Mouse (Mus musculus) MEL (cell line): ENCODE results near the gene Lgi4. TPM values are rescaled to one million over a fixed set of nuclear protein-coding genes. Genes with fewer than 3 reads are reported as not detected.

ENCODE experiments used
- DNase-seq: peaks from one replicate; pipeline ENCODE4 v3.0.0; 2011; ENCODE audit warnings: low read depth, low spot score
- H3K27ac ChIP-seq: 2 replicates; pipeline ENCODE4 v1.5.1; 2012; ENCODE audit warnings: low read depth, mild to moderate bottlenecking, control low read depth, low read length, moderate library complexity; ENCODE audit not compliant: control insufficient read depth
- H3K27me3 ChIP-seq, 2 experiments: fragments of 150-350 bp in 1 of 2; sonication (generic) in 1 of 2; 2 replicates each; pipeline ENCODE4 v1.6.1; 2012; ENCODE audit warnings: low read length in 2 of 2, mild to moderate bottlenecking in 2 of 2, improper control_type of control experiment in 1 of 2, moderate library complexity in 1 of 2; ENCODE audit not compliant: insufficient read depth in 2 of 2, control insufficient read depth in 1 of 2
- H3K36me3 ChIP-seq, 2 experiments: 2 replicates each; pipeline ENCODE4 v1.6.1; 2012 to 2014; ENCODE audit warnings: low read length in 2 of 2, improper control_type of control experiment in 1 of 2, inconsistent platforms in 1 of 2, mild to moderate bottlenecking in 1 of 2; ENCODE audit not compliant: insufficient read depth in 2 of 2, control insufficient read depth in 1 of 2
- H3K4me1 ChIP-seq, 2 experiments: fragments of 150-350 bp in 1 of 2; sonication (generic) in 1 of 2; 2 replicates each; pipeline ENCODE4 v1.6.1; 2012; ENCODE audit warnings: low read length in 2 of 2, improper control_type of control experiment in 1 of 2, mild to moderate bottlenecking in 1 of 2; ENCODE audit not compliant: insufficient read depth in 2 of 2, control insufficient read depth in 1 of 2
- H3K4me3 ChIP-seq, 2 experiments: fragments of 150-350 bp in 1 of 2; sonication (generic) in 1 of 2; 2 replicates each; pipeline ENCODE4 v1.5.1; 2012; ENCODE audit warnings: low read depth in 2 of 2, low read length in 2 of 2, mild to moderate bottlenecking in 2 of 2, moderate library complexity in 2 of 2, control low read depth in 1 of 2, improper control_type of control experiment in 1 of 2; ENCODE audit not compliant: control insufficient read depth in 1 of 2, insufficient read depth in 1 of 2
- H3K79me2 ChIP-seq: 2 replicates; pipeline ENCODE4 v1.6.1; 2012; ENCODE audit warnings: mild to moderate bottlenecking, low read length, moderate library complexity; ENCODE audit not compliant: control insufficient read depth, poor library complexity, insufficient read depth
- H3K9ac ChIP-seq: 2 replicates; pipeline ENCODE4 v1.6.1; 2012; ENCODE audit warnings: low read depth, mild to moderate bottlenecking, control low read depth, low read length, moderate library complexity; ENCODE audit not compliant: control insufficient read depth, poor library complexity, severe bottlenecking
- H3K9me3 ChIP-seq: fragments of 150-350 bp; sonication (generic); replicated peaks from 2 replicates; pipeline ENCODE4 v1.6.1; 2012; ENCODE audit warnings: mild to moderate bottlenecking, low read length, improper control_type of control experiment, moderate library complexity; ENCODE audit not compliant: insufficient read depth
- BHLHE40 ChIP-seq: IDR thresholded peaks from 2 replicates; pipeline ENCODE4 v1.6.1; 2012; ENCODE audit warnings: low read depth, mild to moderate bottlenecking, inconsistent platforms, low read length, improper control_type of control experiment, borderline replicate concordance
- ELF1 ChIP-seq: IDR thresholded peaks from 2 replicates; pipeline ENCODE4 v1.6.1; 2014; ENCODE audit warnings: low read depth, mild to moderate bottlenecking, inconsistent platforms, low read length, improper control_type of control experiment, moderate library complexity
- HCFC1 ChIP-seq: IDR thresholded peaks from 2 replicates; pipeline ENCODE4 v1.6.1; 2012; ENCODE audit warnings: low read depth, mild to moderate bottlenecking, inconsistent platforms, low read length, improper control_type of control experiment, moderate library complexity
- JUND ChIP-seq: IDR thresholded peaks from 2 replicates; pipeline ENCODE4 v1.6.1; 2011; ENCODE audit warnings: low read depth, mild to moderate bottlenecking, improper control_type of control experiment, low read length
- KAT2A ChIP-seq: conservative IDR thresholded peaks from 2 replicates; pipeline ENCODE4 v1.6.1; 2012; ENCODE audit warnings: low read depth, low read length, improper control_type of control experiment, inconsistent platforms
- MAFK ChIP-seq: IDR thresholded peaks from 2 replicates; pipeline ENCODE4 v1.6.1; 2011; ENCODE audit warnings: low read depth, mild to moderate bottlenecking, low read length, improper control_type of control experiment, borderline replicate concordance
- MAX ChIP-seq: IDR thresholded peaks from 2 replicates; pipeline ENCODE4 v1.6.1; 2011; ENCODE audit warnings: low read length, improper control_type of control experiment
- MAZ ChIP-seq: IDR thresholded peaks from 2 replicates; pipeline ENCODE4 v1.6.1; 2012; ENCODE audit warnings: low read depth, mild to moderate bottlenecking, inconsistent platforms, low read length, improper control_type of control experiment
- MXI1 ChIP-seq: IDR thresholded peaks from 2 replicates; pipeline ENCODE4 v1.6.1; 2011; ENCODE audit warnings: mild to moderate bottlenecking, low read depth, low read length, improper control_type of control experiment
- MYB ChIP-seq: IDR thresholded peaks from 2 replicates; pipeline ENCODE4 v1.6.1; 2011; ENCODE audit warnings: mild to moderate bottlenecking, low read depth, low read length, improper control_type of control experiment
- NELFE ChIP-seq: IDR thresholded peaks from 2 replicates; pipeline ENCODE4 v1.6.1; 2011; ENCODE audit warnings: low read depth, low read length, improper control_type of control experiment
- POLR2A ChIP-seq, 2 experiments: IDR thresholded peaks; 2 replicates each; pipeline ENCODE4 v1.6.1; 2011 to 2012; ENCODE audit warnings: low read length in 2 of 2, mild to moderate bottlenecking in 2 of 2, control low read depth in 1 of 2, improper control_type of control experiment in 1 of 2, low read depth in 1 of 2, moderate library complexity in 1 of 2; ENCODE audit not compliant: control insufficient read depth in 1 of 2, insufficient read depth in 1 of 2, poor library complexity in 1 of 2
- POLR2AphosphoS5 ChIP-seq: IDR thresholded peaks from 2 replicates; pipeline ENCODE4 v1.6.1; 2012; ENCODE audit warnings: low read depth, borderline replicate concordance, mild to moderate bottlenecking, inconsistent platforms, low read length, moderate library complexity, mixed read lengths
- RCOR1 ChIP-seq: IDR thresholded peaks from 2 replicates; pipeline ENCODE4 v1.6.1; 2012; ENCODE audit warnings: low read depth, mild to moderate bottlenecking, inconsistent platforms, low read length, improper control_type of control experiment
- SIN3A ChIP-seq: IDR thresholded peaks from 2 replicates; pipeline ENCODE4 v1.6.1; 2012; ENCODE audit warnings: low read length, improper control_type of control experiment, inconsistent platforms
- TAL1 ChIP-seq: IDR thresholded peaks from 2 replicates; pipeline ENCODE4 v1.6.1; 2012; ENCODE audit warnings: mild to moderate bottlenecking, inconsistent platforms, low read length, moderate library complexity, mixed read lengths
- TCF12 ChIP-seq: IDR thresholded peaks from 2 replicates; pipeline ENCODE4 v1.6.1; 2014; ENCODE audit warnings: low read depth, mild to moderate bottlenecking, inconsistent platforms, low read length, improper control_type of control experiment, moderate library complexity
- UBTF ChIP-seq: IDR thresholded peaks from 2 replicates; pipeline ENCODE4 v1.6.1; 2012; ENCODE audit warnings: low read depth, mild to moderate bottlenecking, inconsistent platforms, low read length, improper control_type of control experiment, moderate library complexity, borderline replicate concordance; ENCODE audit not compliant: insufficient read depth
- USF1 ChIP-seq: IDR thresholded peaks from 2 replicates; pipeline ENCODE4 v1.6.1; 2014; ENCODE audit warnings: low read depth, mild to moderate bottlenecking, inconsistent platforms, low read length, improper control_type of control experiment, moderate library complexity
- ZC3H11A ChIP-seq: IDR thresholded peaks from 2 replicates; pipeline ENCODE4 v1.6.1; 2012; ENCODE audit warnings: low read depth, mild to moderate bottlenecking, inconsistent platforms, low read length, improper control_type of control experiment
- ZKSCAN1 ChIP-seq: IDR thresholded peaks from 2 replicates; pipeline ENCODE4 v1.6.1; 2012; ENCODE audit warnings: low read depth, mild to moderate bottlenecking, inconsistent platforms, low read length, improper control_type of control experiment, moderate library complexity
- ZMIZ1 ChIP-seq: IDR thresholded peaks from 2 replicates; pipeline ENCODE4 v1.6.1; 2012; ENCODE audit warnings: low read depth, mild to moderate bottlenecking, inconsistent platforms, low read length, improper control_type of control experiment, moderate library complexity
- ZNF384 ChIP-seq: IDR thresholded peaks from 2 replicates; pipeline ENCODE4 v1.6.1; 2012; ENCODE audit warnings: low read depth, mild to moderate bottlenecking, inconsistent platforms, low read length, improper control_type of control experiment
- polyA plus RNA-seq, 2 experiments: library from polyadenylated mRNA; stranded (reverse) in 1 of 2; unstranded in 1 of 2; fragments of >175 nt in 1 of 2; fragments of >200 nt in 1 of 2; gene quantifications; 2 replicates each; pipeline versions ENCODE4 v1.2.1 to v1.2.4; 2012; ENCODE audit warnings: low replicate concordance in 2 of 2, low read depth in 1 of 2; ENCODE audit not compliant: insufficient read length in 2 of 2, insufficient read depth in 1 of 2, missing spikeins in 1 of 2
- total RNA-seq: library from RNA; depleted of rRNA; stranded (reverse); fragments of 300-350 nt; gene quantifications from 2 replicates; pipeline ENCODE4 v1.2.3, GENCODE M21; 2012

Gene Lgi4
- total and polyA plus RNA-seq, 3 experiments = not detected

DNA sequence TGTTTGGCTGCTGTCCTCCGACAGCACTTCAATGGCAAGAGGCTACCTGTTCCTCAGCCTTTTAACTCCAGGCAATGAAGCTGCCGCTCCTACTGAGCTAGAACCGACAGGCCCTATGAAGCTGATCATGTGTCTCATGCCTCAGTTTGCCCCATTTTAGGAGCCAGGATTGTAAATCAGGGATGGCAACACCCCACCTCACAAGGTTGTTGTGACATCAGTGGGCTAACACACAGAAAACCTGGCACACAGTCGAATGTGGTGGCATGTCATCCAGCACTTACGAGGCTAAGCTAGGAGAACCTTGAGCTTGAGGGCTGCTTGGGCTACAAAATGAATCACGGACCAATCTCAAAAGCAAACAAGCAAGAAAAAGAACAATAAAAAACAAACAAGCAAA, 931 bp upstream of the Lgi4 start:
- Histone ChIP-seq H3K27ac (no peak overlapping the region), H3K27me3 (no peaks in the 10 kb centered on the region), H3K36me3 (no peaks in the 10 kb centered on the region), H3K9me3 (no peaks in the 10 kb centered on the region), H3K4me3 (no peak overlapping the region), H3K9ac (no peak overlapping the region), H3K4me1 (no peaks in the 10 kb centered on the region; a peak in 1 of 4 replicates)
- TF ChIP-seq HCFC1 (no peak), ZNF384 (no peak), POLR2AphosphoS5 (no peak), MAZ (no peak), USF1 (no peak), KAT2A (no peak), SIN3A (no peak), POLR2A (IDR thresholded peaks at IDR 0.05; ENCODE audit: control insufficient read depth in 1 of 2, insufficient read depth in 1 of 2, low read depth in 1 of 2, low read length in 2 of 2, poor library complexity in 1 of 2) (no peak), MAX (no peak), MXI1 (no peak), ELF1 (no peak), RCOR1 (no peak), TCF12 (no peak), TAL1 (no peak), ZMIZ1 (no peak), JUND (no peak), ZKSCAN1 (no peak), UBTF (no peak), NELFE (no peak), ZC3H11A (no peak)
- TF ChIP-seq, all 39 proteins: peak for 0
- H3K79me2 ChIP-seq = no peaks in the 10 kb centered on the region
- DNase-seq = no peak

DNA sequence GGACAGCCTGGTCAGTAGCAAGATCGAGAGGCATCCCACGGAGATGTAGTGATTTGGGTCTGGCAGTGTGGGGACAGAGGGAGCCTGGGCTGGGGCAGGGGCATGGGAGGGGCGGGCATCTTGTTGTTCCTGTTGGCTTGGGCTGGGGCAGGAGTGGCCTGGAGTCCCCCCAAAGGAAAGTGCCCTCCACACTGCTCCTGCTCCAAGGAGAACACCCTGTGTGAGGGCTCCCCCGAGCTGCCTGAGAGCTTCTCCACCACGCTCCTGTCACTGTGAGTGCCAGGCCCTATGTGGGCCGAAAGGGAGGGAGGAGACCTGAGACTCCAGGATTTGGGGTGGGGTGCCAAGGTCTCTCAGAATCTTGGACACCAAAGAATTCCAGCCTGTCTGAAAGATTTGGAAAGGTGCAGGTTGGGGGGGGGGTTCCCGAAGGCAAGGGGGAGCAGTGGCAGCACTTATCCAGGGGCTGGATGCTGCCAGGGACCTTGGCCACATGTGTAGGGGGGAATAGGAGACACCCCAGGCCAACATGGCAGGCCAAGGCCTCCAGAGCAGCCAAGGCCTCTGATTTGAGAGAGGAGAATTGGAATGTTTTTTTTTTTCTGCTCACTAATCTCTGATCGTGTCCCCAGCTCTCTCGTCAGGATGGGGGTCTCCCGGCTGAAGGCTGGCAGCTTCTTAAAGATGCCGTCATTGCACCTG, 928 bp downstream of the Lgi4 start:
- H3K4me3 ChIP-seq = no peak overlapping the region
- H3K36me3 ChIP-seq = no peaks in the 10 kb centered on the region
- H3K79me2 ChIP-seq = no peaks in the 10 kb centered on the region
- DNase-seq = no peak
- no peak for TF ChIP-seq MAZ
- no peak for TF ChIP-seq NELFE
- TF ChIP-seq POLR2AphosphoS5 = no peak
- TF ChIP-seq ZKSCAN1 = no peak
- no peak for TF ChIP-seq MYB
- TF ChIP-seq TCF12 = no peak
- TF ChIP-seq MAFK = no peak
- TF ChIP-seq BHLHE40 = no peak
- TF ChIP-seq ZC3H11A = no peak
- H3K27ac ChIP-seq = no peak overlapping the region
- no peaks in the 10 kb centered on the region for H3K4me1 ChIP-seq
- no peaks in the 10 kb centered on the region for H3K9me3 ChIP-seq
- H3K27me3 ChIP-seq = no peaks in the 10 kb centered on the region
- no peak overlapping the region for H3K9ac ChIP-seq
